Mouse (Mus musculus) small intestine, adult 2 months (tissue): Measurements from ENCODE around the gene Gfm1. TPM values are rescaled to one million over a fixed set of nuclear protein-coding genes. Genes with fewer than 3 reads are reported as not detected.

Source experiments
- H3K27ac ChIP-seq: fragments of 200-500 bp; 2 replicates; pipeline ENCODE4 v1.5.1; 2012; ENCODE audit warnings: low read depth, low read length, control low read depth, inconsistent platforms; ENCODE audit not compliant: insufficient read depth
- H3K27me3 ChIP-seq: fragments of 200-500 bp; 2 replicates; pipeline ENCODE4 v1.6.1; 2012; ENCODE audit warnings: mild to moderate bottlenecking, moderate library complexity, low read length, inconsistent platforms; ENCODE audit not compliant: control insufficient read depth, insufficient read depth
- H3K36me3 ChIP-seq: fragments of 200-500 bp; 2 replicates; pipeline ENCODE4 v1.6.1; 2012; ENCODE audit warnings: mild to moderate bottlenecking, low read length, control low read depth, inconsistent platforms; ENCODE audit not compliant: control insufficient read depth, insufficient read depth
- H3K4me1 ChIP-seq: fragments of 200-500 bp; 2 replicates; pipeline ENCODE4 v1.6.1; 2012; ENCODE audit warnings: low read length, inconsistent platforms, mixed read lengths; ENCODE audit not compliant: control insufficient read depth, insufficient read depth, insufficient read length
- H3K4me3 ChIP-seq: fragments of 200-500 bp; 2 replicates; pipeline ENCODE4 v1.5.1; 2012; ENCODE audit warnings: low read depth, mild to moderate bottlenecking, control low read depth, inconsistent platforms, low read length, moderate library complexity
- CTCF ChIP-seq: fragments of 200-500 bp; IDR thresholded peaks from 2 replicates; pipeline ENCODE4 v1.5.1; 2012; ENCODE audit warnings: low read depth, mild to moderate bottlenecking, control low read depth, inconsistent platforms, low read length, moderate library complexity, mixed read lengths; ENCODE audit not compliant: insufficient replicate concordance, insufficient read length; ENCODE audit errors: extremely low read depth
- POLR2A ChIP-seq: fragments of 200-500 bp; IDR thresholded peaks from 2 replicates; pipeline ENCODE4 v1.6.1; 2012; ENCODE audit warnings: low read depth, mild to moderate bottlenecking, control low read depth, inconsistent platforms, low read length, moderate library complexity
- WGBS: fragments of 180-500 bp; shearing (Covaris S2); methylation state at CpG from one replicate; pipeline ENCODE4 v1.1.7; 2018; 5-methylcytosine and 5-hydroxymethylcytosine counted together
- polyA plus RNA-seq: library from polyadenylated mRNA; depleted of rRNA; stranded (reverse); fragments of >200 nt; gene quantifications from 2 replicates; pipeline ENCODE4 v1.2.3, GENCODE M21; 2012; rRNA removed

Gfm1 gene
- polyA plus RNA-seq, 1 experiment, result 5.9 TPM

- no peak for TF ChIP-seq POLR2A
- TF ChIP-seq CTCF, result no peak
- Histone ChIP-seq H3K36me3 (no peaks in the 10 kb centered on the region), H3K4me1 (no peaks in the 10 kb centered on the region), H3K27me3 (no peaks in the 10 kb centered on the region), H3K27ac (no peak overlapping the region), H3K4me3 (no peak overlapping the region)
- WGBS, result 87% methylated on average over 10 of the region's 10 CpGs
These were observed 78.5 kb downstream of the Gfm1 start for GRCm38 (mm10) chr3:67508216-67508892.

GRCm38 (mm10) chr3:67512807-67513206 is 82.9 kb downstream of the Gfm1 start:
- TF ChIP-seq CTCF (peak; percentile 21; the same call in 1 of the 2 replicates), POLR2A (no peak)
- Histone ChIP-seq H3K4me3 (no peak overlapping the region), H3K27ac (no peak overlapping the region), H3K36me3 (no peaks in the 10 kb centered on the region), H3K27me3 (peaks cover 15% of the 10 kb centered on the region; the same call in 1 of the 2 replicates), H3K4me1 (no peaks in the 10 kb centered on the region)
- 3% methylated on average over 5 of the region's 5 CpGs for WGBS

GRCm38 (mm10) chr3:67514801-67515273 is 84.9 kb downstream of the Gfm1 start:
- Histone ChIP-seq H3K36me3 (no peaks in the 10 kb centered on the region), H3K27me3 (peaks cover 15% of the 10 kb centered on the region; the same call in 1 of the 2 replicates), H3K4me1 (no peaks in the 10 kb centered on the region), H3K27ac (no peak overlapping the region), H3K4me3 (peak overlapping the region; percentile 54)
- 4% methylated on average over 40 of the region's 40 CpGs for WGBS
- TF ChIP-seq CTCF (no peak), POLR2A (no peak)

- TF ChIP-seq POLR2A, result no peak
- TF ChIP-seq CTCF, result no peak
- H3K4me1 ChIP-seq, result no peaks in the 10 kb centered on the region
- WGBS, result 2% methylated on average over 38 of the region's 38 CpGs
- H3K36me3 ChIP-seq, result no peaks in the 10 kb centered on the region
- H3K27ac ChIP-seq, result no peak within 1 kb of the TSS
- peaks cover 15% of the 10 kb centered on the region; the same call in 1 of the 2 replicates for H3K27me3 ChIP-seq
- H3K4me3 ChIP-seq, result peak within 1 kb of the TSS; percentile 54
These were observed 85.4 kb downstream of the Gfm1 start, which contains the start of gene Rarres1 for GRCm38 (mm10) chr3:67515274-67515801. Gene Rarres1 (minus strand): TSS chr3:67515523.

- Histone ChIP-seq H3K27me3 (peaks cover 2% of the 10 kb centered on the region; the same call in 1 of the 2 replicates), H3K4me1 (no peaks in the 10 kb centered on the region), H3K36me3 (no peaks in the 10 kb centered on the region), H3K27ac (no peak overlapping the region), H3K4me3 (no peak overlapping the region)
- no peak for TF ChIP-seq CTCF
- no peak for TF ChIP-seq POLR2A
- 88% methylated on average over 5 of the region's 5 CpGs for WGBS
These were observed 90.8 kb downstream of the Gfm1 start for GRCm38 (mm10) chr3:67520568-67521143.

GRCm38 (mm10) chr3:67522709-67523108 is 92.8 kb downstream of the Gfm1 start:
- Histone ChIP-seq H3K27me3 (no peaks in the 10 kb centered on the region), H3K4me3 (no peak overlapping the region), H3K27ac (no peak overlapping the region), H3K36me3 (no peaks in the 10 kb centered on the region), H3K4me1 (no peaks in the 10 kb centered on the region)
- 68% methylated on average over 8 of the region's 8 CpGs for WGBS
- TF ChIP-seq POLR2A (no peak), CTCF (no peak)

- H3K27ac ChIP-seq, result no peak overlapping the region
- no peak for TF ChIP-seq POLR2A
- TF ChIP-seq CTCF, result no peak
- no peak overlapping the region for H3K4me3 ChIP-seq
- H3K27me3 ChIP-seq, result no peaks in the 10 kb centered on the region; the same call in 1 of the 2 replicates
- H3K36me3 ChIP-seq, result no peaks in the 10 kb centered on the region
- WGBS, result 74% methylated on average over 6 of the region's 6 CpGs
- H3K4me1 ChIP-seq, result no peaks in the 10 kb centered on the region
These were observed 94.9 kb downstream of the Gfm1 start for GRCm38 (mm10) chr3:67524768-67525167.

Other genes with a start within 250 kb of the Gfm1 start
- 0.25 TPM in 1 of 2 replicates, not detected in the other for gene Mlf1, start 56.0 kb upstream of the Gfm1 start, polyA plus RNA-seq
- gene Gm17402, start 54.9 kb upstream of the Gfm1 start, polyA plus RNA-seq, result not detected in 2 replicates
- 15.8 and 55.5 TPM in 2 replicates for gene Lxn, start 33.8 kb downstream of the Gfm1 start, polyA plus RNA-seq
- 1.9 and 3.9 TPM in 2 replicates for gene Rarres1, start 85.4 kb downstream of the Gfm1 start, polyA plus RNA-seq
- 14.6 and 25.8 TPM in 2 replicates for gene Mfsd1, start 152.6 kb downstream of the Gfm1 start, polyA plus RNA-seq